Mouse (Mus musculus) monocyte, adult 2 months (primary cell): ENCODE results near the gene Nploc4.
A peak's percentile ranks its signal among the peaks of the same experiment; 100 is the strongest.

Source experiments
- DNase-seq, 2 experiments: peaks; one replicate each; pipeline ENCODE4 v3.0.0; 2022; ENCODE audit warnings: low spot score in 2 of 2, low read depth in 1 of 2

The Nploc4 gene

GRCm38 (mm10) chr11:120437152-120437856 is at the start of gene Nploc4:
Nploc4 (minus strand) TSS chr11:120437708.
- DNase-seq, result peak; percentile 60 to 79

- DNase-seq, result no peak
Measured at GRCm38 (mm10) chr11:120485251-120485650, 47.7 kb upstream of the Nploc4 start.

- peak; percentile 58 to 73 for DNase-seq
Measured at GRCm38 (mm10) chr11:120484265-120484981, 46.9 kb upstream of the Nploc4 start, which contains the start of gene Mrpl12. Mrpl12 (plus strand) TSS chr11:120484613.

GRCm38 (mm10) chr11:120483448-120483934 is 46.0 kb upstream of the Nploc4 start:
- DNase-seq, result no peak

- DNase-seq, result no peak
Measured at GRCm38 (mm10) chr11:120472052-120472451, 34.5 kb upstream of the Nploc4 start.

GRCm38 (mm10) chr11:120467736-120468092 is 30.2 kb upstream of the Nploc4 start:
- no peak for DNase-seq

GRCm38 (mm10) chr11:120467051-120467735 is 29.7 kb upstream of the Nploc4 start, which contains the start of gene Arl16:
Arl16 (minus strand) TSS chr11:120467607.
- DNase-seq, result peak; percentile 84 to 87

- DNase-seq, result no peak
Measured at GRCm38 (mm10) chr11:120465521-120465920, 28.0 kb upstream of the Nploc4 start.

GRCm38 (mm10) chr11:120464365-120464764 is 26.9 kb upstream of the Nploc4 start:
- DNase-seq, result no peak

- DNase-seq, result no peak
Measured at GRCm38 (mm10) chr11:120463536-120463935, 26.0 kb upstream of the Nploc4 start.

- DNase-seq, result no peak
Measured at GRCm38 (mm10) chr11:120458847-120459597, 21.5 kb upstream of the Nploc4 start.

GRCm38 (mm10) chr11:120457772-120458751 is 20.6 kb upstream of the Nploc4 start, which contains the start of the genes Oxld1 and Ccdc137:
Oxld1 (minus strand) TSS chr11:120458068.
Ccdc137 (plus strand) TSS chr11:120458115.
- peak in 1 of 2 experiments; percentile 55 for DNase-seq

- DNase-seq, result no peak
Measured at GRCm38 (mm10) chr11:120457370-120457769, 19.9 kb upstream of the Nploc4 start.

GRCm38 (mm10) chr11:120455413-120455812 is 17.9 kb upstream of the Nploc4 start:
- no peak for DNase-seq

- no peak for DNase-seq
Measured at GRCm38 (mm10) chr11:120454965-120455364, 17.5 kb upstream of the Nploc4 start.

GRCm38 (mm10) chr11:120453306-120453705 is 15.8 kb upstream of the Nploc4 start, which contains the start of gene Pde6g:
Pde6g (minus strand) TSS chr11:120453500.
- no peak for DNase-seq

- DNase-seq, result no peak
Measured at GRCm38 (mm10) chr11:120452246-120452645, 14.7 kb upstream of the Nploc4 start.

GRCm38 (mm10) chr11:120447179-120447578 is 9.7 kb upstream of the Nploc4 start:
- DNase-seq, result no peak

- no peak for DNase-seq
Measured at GRCm38 (mm10) chr11:120445475-120445874, 8.0 kb upstream of the Nploc4 start.
